In genomic region chr12:3307587-3307986, GRCm38 (mm10) we compare ENCODE assay signal across 8 mouse cellular contexts. TPM values are rescaled to one million over a fixed set of nuclear protein-coding genes. Genes with fewer than 3 reads are reported as not detected.
DNase-seq lines count a peak whose midpoint lies in the region; ATAC-seq and TF ChIP-seq lines count a peak whose summit lies in the region.

No protein-coding gene starts in this region.

- no peaks in the 10 kb centered on the region for H3K36me3 ChIP-seq in heart, embryonic 12.5 days
- no peaks in the 10 kb centered on the region for H3K36me3 ChIP-seq in ES-Bruce4 (ENCODE audit: control insufficient read depth, insufficient read depth, low read length, poor library complexity, severe bottlenecking)
- H3K36me3 ChIP-seq in hindbrain, embryonic 10.5 days, result peaks cover 28% of the 10 kb centered on the region
- no peaks in the 10 kb centered on the region for H3K36me3 ChIP-seq in macrophage (ENCODE audit: inconsistent target)

- H3K27me3 ChIP-seq in heart, embryonic 12.5 days (replicated peaks), result no peaks in the 10 kb centered on the region
- H3K27me3 ChIP-seq in ES-Bruce4 (ENCODE audit: control insufficient read depth, insufficient read depth, low read length, poor library complexity, severe bottlenecking), result no peaks in the 10 kb centered on the region; the same call in 1 of the 2 replicates
- H3K27me3 ChIP-seq in hindbrain, embryonic 10.5 days (ENCODE audit: insufficient read depth, poor library complexity, severe bottlenecking), result no peaks in the 10 kb centered on the region

- H3K27ac ChIP-seq in heart, embryonic 12.5 days (ENCODE audit: poor library complexity, severe bottlenecking), result no peak overlapping the region
- no peak overlapping the region for H3K27ac ChIP-seq in ES-Bruce4 (ENCODE audit: insufficient read depth, low read length)
- H3K27ac ChIP-seq in hindbrain, embryonic 10.5 days, result no peak overlapping the region
- H3K27ac ChIP-seq in macrophage, result no peak overlapping the region

- TF ChIP-seq POLR2A in ES-Bruce4 (IDR thresholded peaks at IDR 0.05; ENCODE audit: insufficient read depth, low read length), result no peak

- TF ChIP-seq EP300 in ES-Bruce4 (IDR thresholded peaks at IDR 0.05; ENCODE audit: insufficient read depth, low read depth, low read length), result no peak

- H3K79me2 ChIP-seq in macrophage (ENCODE audit: inconsistent target), result peaks cover 68% of the 10 kb centered on the region

- peak overlapping the region; percentile 92 for H3K4me3 ChIP-seq in heart, embryonic 12.5 days
- H3K4me3 ChIP-seq in ES-Bruce4 (ENCODE audit: low read depth, low read length), result no peak overlapping the region
- peak overlapping the region; percentile 86 for H3K4me3 ChIP-seq in hindbrain, embryonic 10.5 days
- H3K4me3 ChIP-seq in macrophage (ENCODE audit: inconsistent target), result peak overlapping the region; percentile 95

- peak overlapping the region; percentile 78 for H3K9ac ChIP-seq in heart, embryonic 12.5 days
- H3K9ac ChIP-seq in ES-Bruce4 (ENCODE audit: low read depth, poor library complexity, severe bottlenecking), result peak overlapping the region; percentile 87

- TF ChIP-seq CTCF in ES-Bruce4 (IDR thresholded peaks at IDR 0.05; ENCODE audit: low read depth, low read length), result no peak

- no peak for ATAC-seq in heart, embryonic 12.5 days (ENCODE audit: insufficient number of reproducible peaks, low FRiP score)

- DNase-seq in heart, adult 11 months, result no peak
- no peak for DNase-seq in hindbrain, embryonic 10.5 days (ENCODE audit: low spot score)
- DNase-seq in testis, postnatal 14 days (ENCODE audit: low spot score), result no peak
- no peak for DNase-seq in layer of hippocampus, postnatal 14 days (ENCODE audit: low spot score in 2 of 2)
- DNase-seq in right cerebral cortex, postnatal 36 days (ENCODE audit: low spot score in 2 of 2), result no peak

- no peaks in the 10 kb centered on the region for H3K9me3 ChIP-seq in heart, embryonic 12.5 days (replicated peaks)
- H3K9me3 ChIP-seq in ES-Bruce4 (replicated peaks; ENCODE audit: control insufficient read depth, insufficient read depth, low read length, poor library complexity, severe bottlenecking), result no peaks in the 10 kb centered on the region
- peaks cover 28% of the 10 kb centered on the region for H3K9me3 ChIP-seq in hindbrain, embryonic 10.5 days

- 25% methylated on average over 6 of the region's 6 CpGs for WGBS in heart, embryonic 12.5 days
- WGBS in hindbrain, embryonic 10.5 days, result 59% methylated on average over 6 of the region's 6 CpGs
- WGBS in macrophage (ENCODE audit: missing documents), result 8% methylated on average over 6 of the region's 6 CpGs

- peak overlapping the region; percentile 83 for H3K4me2 ChIP-seq in heart, embryonic 12.5 days

- peaks cover 14% of the 10 kb centered on the region for H3K4me1 ChIP-seq in heart, embryonic 12.5 days (replicated peaks)
- H3K4me1 ChIP-seq in ES-Bruce4 (ENCODE audit: control insufficient read depth, insufficient read depth, low read length), result no peaks in the 10 kb centered on the region
- H3K4me1 ChIP-seq in hindbrain, embryonic 10.5 days (replicated peaks), result peaks cover 21% of the 10 kb centered on the region

RNA-seq across cellular contexts. Expression of gene Rab10, which starts 2.2 kb away (rescaled TPM):
- 94.8 and 96.3 TPM in 2 replicates for polyA plus RNA-seq in heart, embryonic 12.5 days (2016; fragmentation: Nextera tagmentation; extraction: Ambion mirVana)
- polyA plus RNA-seq in ES-Bruce4 (2011; ENCODE audit: insufficient read depth, insufficient read length, low read depth, missing spikeins) (85.4 and 93.9 TPM in 2 replicates), macrophage (2018) (95.3 to 163 TPM (median 111 TPM) in 3 replicates)
- polyA plus RNA-seq in hindbrain, embryonic 10.5 days (2016; fragmentation: Nextera tagmentation; extraction: Ambion mirVana), result 81.9 and 94.4 TPM in 2 replicates
- 100 to 1,000 TPM in 5 of 26 experiments, 10 to 100 TPM in 21; 17.3 to 133 (median 55.5) TPM for total RNA-seq in macrophage (2018; cell fraction: chromatin; rRNA removed)
- total RNA-seq in macrophage (2018; cell fraction: cytosol; rRNA removed), result 100 to 1,000 TPM; 110 to 277 (median 170) TPM
- total RNA-seq in macrophage (2018; cell fraction: nucleus; rRNA removed), result 100 to 1,000 TPM in 16 of 26 experiments, 10 to 100 TPM in 10; 56.5 to 254 (median 127) TPM
- 100 to 1,000 TPM; 199 to 202 TPM for total RNA-seq in layer of hippocampus, postnatal 14 days (2021)

RNA-seq across cellular contexts. Expression of gene Kif3c, which starts 57.3 kb away (rescaled TPM):
- 8.6 and 10.7 TPM in 2 replicates for polyA plus RNA-seq in heart, embryonic 12.5 days (2016; fragmentation: Nextera tagmentation; extraction: Ambion mirVana)
- 13.1 and 15.1 TPM in 2 replicates for polyA plus RNA-seq in ES-Bruce4 (2011; ENCODE audit: insufficient read depth, insufficient read length, low read depth, missing spikeins)
- polyA plus RNA-seq in hindbrain, embryonic 10.5 days (2016; fragmentation: Nextera tagmentation; extraction: Ambion mirVana), result 23.9 and 32.5 TPM in 2 replicates
- total RNA-seq in macrophage (2018; cell fraction: chromatin; rRNA removed), result 100 to 1,000 TPM in 6 of 26 experiments, 10 to 100 TPM in 17, 1 to 10 TPM in 3; 7.0 to 251 (median 56.0) TPM
- 10 to 100 TPM in 14 of 26 experiments, 1 to 10 TPM in 12; 8.8 to 42.4 (median 15.7) TPM for total RNA-seq in macrophage (2018; cell fraction: cytosol; rRNA removed)
- total RNA-seq in macrophage (2018; cell fraction: nucleus; rRNA removed), result 100 to 1,000 TPM in 1 of 26 experiments, 10 to 100 TPM in 22, 1 to 10 TPM in 3; 6.1 to 117 (median 44.0) TPM
- 3.7 to 7.5 TPM (median 5.0 TPM) in 3 replicates for polyA plus RNA-seq in macrophage (2018)
- total RNA-seq in layer of hippocampus, postnatal 14 days (2021), result 100 to 1,000 TPM; 189 to 193 TPM
